Mouse (Mus musculus) ES-Bruce4 (cell line): ENCODE measurements around the gene Mgarp.

ENCODE experiments used
- CTCF ChIP-seq: IDR thresholded peaks from one replicate; pipeline ENCODE4 v1.8.1; 2011; ENCODE audit warnings: low read depth, low read length
- POLR2A ChIP-seq: IDR thresholded peaks from one replicate; pipeline ENCODE4 v1.8.1; 2011; ENCODE audit warnings: low read length; ENCODE audit not compliant: insufficient read depth

DNA sequence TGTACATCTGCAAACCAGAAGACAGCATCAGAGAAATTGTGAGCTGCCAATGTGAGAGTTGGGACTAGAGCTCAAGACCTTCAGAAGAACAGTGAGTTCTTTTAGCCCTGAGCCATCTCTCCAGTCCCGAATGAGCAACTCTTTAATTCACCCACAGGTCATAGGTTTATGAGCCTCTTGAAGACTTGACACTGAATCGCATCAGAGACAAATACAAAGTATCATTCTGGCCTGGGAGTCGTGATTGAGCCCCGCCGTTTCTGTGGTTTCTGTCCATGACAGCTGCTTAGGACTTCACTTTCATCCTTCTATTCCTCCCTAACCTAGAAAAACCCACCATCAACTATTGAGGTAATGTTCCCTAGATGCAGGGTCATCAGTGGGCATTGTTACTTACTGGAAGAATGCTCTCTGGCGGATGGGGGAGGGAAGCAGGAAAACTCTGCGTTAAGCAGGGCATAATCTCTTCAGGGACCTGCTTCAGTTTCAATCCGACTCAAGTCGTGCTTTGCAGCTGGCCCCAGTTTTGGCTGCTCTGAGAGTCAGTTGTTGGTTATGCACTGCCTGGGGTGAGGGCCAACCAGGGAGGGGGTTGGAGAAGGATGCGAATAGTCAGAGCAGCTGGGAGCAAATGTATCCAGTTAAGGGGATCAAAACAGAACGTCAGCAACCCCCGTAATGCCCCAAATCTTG is 10.0 kb downstream of the Mgarp start:
- no peak for TF ChIP-seq CTCF
- no peak for TF ChIP-seq POLR2A
